Mouse (Mus musculus) heart, postnatal 0 days (tissue): ENCODE measurements around the gene Mgl2. TPM values are rescaled to one million over a fixed set of nuclear protein-coding genes. Genes with fewer than 3 reads are reported as not detected.
"Not testable (repeated sequence)": the region's sequence is repeated elsewhere in the genome, so short reads cannot be mapped to it uniquely, and the experiment has no call there.

Source experiments
- ATAC-seq: fragments of 200-750 bp; cut with Nextera tagmentation; 2 replicates; pipeline ENCODE4 v1.8.0; 2017; ENCODE audit warnings: low read depth, moderate number of reproducible peaks, moderate library complexity; ENCODE audit not compliant: insufficient read depth
- DNase-seq: peaks from one replicate; pipeline ENCODE4 v3.0.0-alpha.2; 2016; ENCODE audit warnings: low spot score
- H3K27ac ChIP-seq: fragments of 300-500 bp; sonication (generic); 2 replicates; pipeline ENCODE4 v1.5.1; 2014; ENCODE audit warnings: low read depth, mild to moderate bottlenecking
- H3K27me3 ChIP-seq: fragments of 300-500 bp; sonication (generic); 2 replicates; pipeline ENCODE4 v1.6.1; 2014; ENCODE audit warnings: low read length, mixed read lengths; ENCODE audit not compliant: control insufficient read depth, insufficient read depth
- H3K36me3 ChIP-seq: fragments of 300-500 bp; sonication (generic); replicated peaks from 2 replicates; pipeline ENCODE4 v1.6.1; 2014; ENCODE audit warnings: low read length, mixed read lengths; ENCODE audit not compliant: control insufficient read depth, insufficient read depth
- H3K4me1 ChIP-seq: fragments of 300-500 bp; sonication (generic); 2 replicates; pipeline ENCODE4 v1.6.1; 2014; ENCODE audit warnings: antibody characterized with exemption; ENCODE audit not compliant: control insufficient read depth, insufficient read depth
- H3K4me2 ChIP-seq: fragments of 300-500 bp; sonication (generic); 2 replicates; pipeline ENCODE4 v1.6.1; 2014; ENCODE audit warnings: low read depth, mild to moderate bottlenecking, low read length, moderate library complexity
- H3K4me3 ChIP-seq: fragments of 300-500 bp; sonication (generic); 2 replicates; pipeline ENCODE4 v1.5.1; 2014; ENCODE audit warnings: low read depth, low read length
- H3K9ac ChIP-seq: fragments of 300-500 bp; sonication (generic); replicated peaks from 2 replicates; pipeline ENCODE4 v1.6.1; 2014; ENCODE audit warnings: low read depth, low read length, mixed read lengths
- H3K9me3 ChIP-seq: fragments of 300-500 bp; sonication (generic); replicated peaks from 2 replicates; pipeline ENCODE4 v1.6.1; 2016; ENCODE audit warnings: low read length; ENCODE audit not compliant: control insufficient read depth
- CTCF ChIP-seq: IDR thresholded peaks from 2 replicates; pipeline ENCODE4 v1.5.1; 2016; ENCODE audit warnings: antibody characterized with exemption, control low read depth, low read depth
- EP300 ChIP-seq: IDR thresholded peaks from 2 replicates; pipeline ENCODE4 v1.6.1; 2016; ENCODE audit warnings: antibody characterized with exemption, low read depth
- WGBS: fragments of 180-500 bp; shearing (Covaris S2); extraction: QIAGEN DNeasy Blood & Tissue Kit; methylation state at CpG from one replicate; pipeline ENCODE4 v1.1.7; 2014; 5-methylcytosine and 5-hydroxymethylcytosine counted together
- polyA plus RNA-seq: library from polyadenylated mRNA; unstranded; fragments of >200 nt; fragmentation: Nextera tagmentation; extraction: Ambion mirVana; gene quantifications from 2 replicates; pipeline ENCODE4 v1.2.1, GENCODE M21; 2015
- total RNA-seq: library from RNA; depleted of rRNA; stranded (reverse); fragments of >200 nt; gene quantifications from 2 replicates; pipeline ENCODE4 v1.2.3, GENCODE M21; 2014; ENCODE audit warnings: low replicate concordance

Mgl2 gene
- total and polyA plus RNA-seq, 2 experiments from 2014 or later = not detected

GRCm38 (mm10) chr11:70115901-70116300 is 14.2 kb upstream of the Mgl2 start:
- no peak for ATAC-seq

GRCm38 (mm10) chr11:70135001-70135400 is 4.9 kb downstream of the Mgl2 start:
- not testable (repeated sequence) for DNase-seq, H3K4me3 ChIP-seq, H3K9ac ChIP-seq, H3K4me2 ChIP-seq, ATAC-seq, H3K36me3 ChIP-seq, H3K27ac ChIP-seq, H3K9me3 ChIP-seq, H3K4me1 ChIP-seq, H3K27me3 ChIP-seq
- WGBS = 67% methylated on average over 3 of the region's 3 CpGs

More at GRCm38 (mm10) chr11:70115901-70116300, 14.2 kb upstream of the Mgl2 start:
- no peak overlapping the region for H3K4me2 ChIP-seq
- no peaks in the 10 kb centered on the region for H3K27me3 ChIP-seq
- 0 out of 2 replicates have a peak, but pooled peaks cover 4% of the 10 kb centered on the region for H3K9me3 ChIP-seq
- H3K4me3 ChIP-seq = no peak overlapping the region
- TF ChIP-seq CTCF (no peak), EP300 (no peak)
- no peak overlapping the region for H3K9ac ChIP-seq
- no peaks in the 10 kb centered on the region for H3K4me1 ChIP-seq
- no peak overlapping the region for H3K27ac ChIP-seq
- no peak for DNase-seq
- 92% methylated on average over 3 of the region's 3 CpGs for WGBS
- no peaks in the 10 kb centered on the region for H3K36me3 ChIP-seq

- H3K36me3 ChIP-seq, H3K27me3 ChIP-seq, H3K4me1 ChIP-seq, DNase-seq, H3K9ac ChIP-seq, ATAC-seq, H3K9me3 ChIP-seq, H3K4me2 ChIP-seq, H3K27ac ChIP-seq, H3K4me3 ChIP-seq: not testable (repeated sequence)
- WGBS = 84% methylated on average over 8 of the region's 8 CpGs
These were observed 5.8 kb downstream of the Mgl2 start for GRCm38 (mm10) chr11:70135925-70136324.

GRCm38 (mm10) chr11:70139171-70139570 is 9.0 kb downstream of the Mgl2 start:
- Histone ChIP-seq H3K27me3 (no peaks in the 10 kb centered on the region), H3K4me3 (no peak overlapping the region), H3K9ac (no peak overlapping the region), H3K4me2 (no peak overlapping the region), H3K27ac (no peak overlapping the region), H3K9me3 (no peaks in the 10 kb centered on the region), H3K36me3 (no peaks in the 10 kb centered on the region), H3K4me1 (no peaks in the 10 kb centered on the region)
- TF ChIP-seq CTCF = no peak
- no peak for ATAC-seq
- WGBS = 64% methylated on average over 10 of the region's 10 CpGs
- DNase-seq = no peak

- TF ChIP-seq EP300 = no peak
- TF ChIP-seq CTCF = peak; percentile 16; the same call in 1 of the 2 replicates
- DNase-seq = no peak
- no peak overlapping the region for H3K4me3 ChIP-seq
These were observed 20.9 kb downstream of the Mgl2 start for GRCm38 (mm10) chr11:70151072-70151471.

GRCm38 (mm10) chr11:70155897-70156296 is 25.8 kb downstream of the Mgl2 start, which contains the start of gene Clec10a:
Clec10a (plus strand) TSS chr11:70156197.
- not testable (repeated sequence) for H3K9me3 ChIP-seq, H3K27ac ChIP-seq, ATAC-seq, DNase-seq, H3K36me3 ChIP-seq, H3K4me1 ChIP-seq, H3K4me3 ChIP-seq, H3K27me3 ChIP-seq, H3K9ac ChIP-seq, H3K4me2 ChIP-seq
- no CpG with 5 or more reads among the region's 5 CpGs for WGBS

More at GRCm38 (mm10) chr11:70151072-70151471, 20.9 kb downstream of the Mgl2 start:
- no peak for ATAC-seq
- Histone ChIP-seq H3K4me2 (no peak overlapping the region), H3K4me1 (no peaks in the 10 kb centered on the region), H3K9ac (no peak overlapping the region), H3K36me3 (no peaks in the 10 kb centered on the region), H3K27me3 (no peaks in the 10 kb centered on the region), H3K9me3 (no peaks in the 10 kb centered on the region), H3K27ac (no peak overlapping the region)
- 60% methylated on average over 3 of the region's 3 CpGs for WGBS
